Mouse (Mus musculus) embryonic fibroblast, embryonic 13.5 days (primary cell): ENCODE measurements around the gene Fam222a. TPM values are rescaled to one million over a fixed set of nuclear protein-coding genes. Genes with fewer than 3 reads are reported as not detected.

ENCODE experiments used
- H3K27ac ChIP-seq: 2 replicates; pipeline ENCODE4 v1.5.1; 2012; ENCODE audit warnings: low read length, control low read depth, inconsistent platforms; ENCODE audit not compliant: insufficient read depth
- H3K4me1 ChIP-seq: 2 replicates; pipeline ENCODE4 v1.6.1; 2011; ENCODE audit warnings: low read length; ENCODE audit not compliant: control insufficient read depth, insufficient read depth
- H3K4me3 ChIP-seq: 2 replicates; pipeline ENCODE4 v1.5.1; 2011; ENCODE audit warnings: mild to moderate bottlenecking, control low read depth, low read length; ENCODE audit not compliant: insufficient read depth
- CTCF ChIP-seq: IDR thresholded peaks from 2 replicates; pipeline ENCODE4 v1.5.1; 2011; ENCODE audit warnings: mild to moderate bottlenecking, control low read depth, low read length, moderate library complexity, borderline replicate concordance; ENCODE audit not compliant: insufficient read depth
- POLR2A ChIP-seq: IDR thresholded peaks from 2 replicates; pipeline ENCODE4 v1.6.1; 2011; ENCODE audit warnings: low read depth, mild to moderate bottlenecking, control low read depth, low read length, moderate library complexity
- polyA plus RNA-seq: library from polyadenylated mRNA; stranded (reverse); fragments of >200 nt; gene quantifications from 2 replicates; pipeline ENCODE4 v1.2.4, GENCODE M21; 2011; ENCODE audit warnings: low read depth; ENCODE audit not compliant: missing spikeins, insufficient read length

Gene Fam222a
- polyA plus RNA-seq, 1 experiment, result 0.18 TPM

GRCm38 (mm10) chr5:114661029-114661428 is 93.2 kb downstream of the Fam222a start:
- Histone ChIP-seq H3K27ac (no peak overlapping the region), H3K4me1 (no peaks in the 10 kb centered on the region), H3K4me3 (no peak overlapping the region)
- TF ChIP-seq POLR2A (no peak), CTCF (no peak)

Other genes starting within 250 kb of the Fam222a start
- 165 and 206 TPM in 2 replicates for gene Kctd10, start 187.5 kb upstream of the Fam222a start, polyA plus RNA-seq
- 45.5 and 45.7 TPM in 2 replicates for gene Ube3b, start 187.4 kb upstream of the Fam222a start, polyA plus RNA-seq
- 18.7 and 24.1 TPM in 2 replicates for gene Mmab, start 124.0 kb upstream of the Fam222a start, polyA plus RNA-seq
- gene Mvk, start 123.7 kb upstream of the Fam222a start, polyA plus RNA-seq, result 24.4 and 26.3 TPM in 2 replicates
- gene Trpv4, start 90.4 kb downstream of the Fam222a start, polyA plus RNA-seq, result 1.1 and 2.0 TPM in 2 replicates
- 46.6 TPM in 2 replicates for gene Gltp, start 123.0 kb downstream of the Fam222a start, polyA plus RNA-seq
- 6.8 and 7.8 TPM in 2 replicates for gene Tchp, start 139.7 kb downstream of the Fam222a start, polyA plus RNA-seq
- 85.8 and 104 TPM in 2 replicates for gene Ankrd13a, start 206.7 kb downstream of the Fam222a start, polyA plus RNA-seq
- gene Git2, start 207.5 kb downstream of the Fam222a start, polyA plus RNA-seq, result 50.0 and 58.0 TPM in 2 replicates